Mouse (Mus musculus) kidney, adult 8-10 months (tissue): Measurements from ENCODE around the gene Dpf1.

ENCODE experiments used
- DNase-seq, 2 experiments: peaks; one replicate each; pipeline ENCODE4 v3.0.0; 2022

Dpf1 gene

DNA sequence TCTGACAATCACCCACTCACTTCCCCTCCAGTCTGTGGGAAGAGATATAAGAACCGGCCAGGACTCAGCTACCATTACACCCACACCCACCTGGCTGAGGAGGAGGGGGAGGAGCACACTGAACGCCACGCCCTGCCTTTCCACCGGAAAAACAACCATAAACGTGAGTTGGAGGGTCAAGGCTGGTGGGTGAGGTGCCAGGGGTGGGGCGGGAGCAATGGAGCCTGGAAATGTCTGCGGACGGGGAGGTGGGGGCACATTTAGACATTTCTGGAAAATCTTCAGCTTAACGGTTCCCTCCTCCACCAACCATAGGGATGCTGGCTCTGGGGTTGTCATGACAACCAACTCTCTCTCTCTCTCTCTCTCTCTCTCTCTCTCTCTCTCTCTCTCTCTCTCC lies 9.3 kb downstream of the Dpf1 start:
- no peak for DNase-seq

DNA sequence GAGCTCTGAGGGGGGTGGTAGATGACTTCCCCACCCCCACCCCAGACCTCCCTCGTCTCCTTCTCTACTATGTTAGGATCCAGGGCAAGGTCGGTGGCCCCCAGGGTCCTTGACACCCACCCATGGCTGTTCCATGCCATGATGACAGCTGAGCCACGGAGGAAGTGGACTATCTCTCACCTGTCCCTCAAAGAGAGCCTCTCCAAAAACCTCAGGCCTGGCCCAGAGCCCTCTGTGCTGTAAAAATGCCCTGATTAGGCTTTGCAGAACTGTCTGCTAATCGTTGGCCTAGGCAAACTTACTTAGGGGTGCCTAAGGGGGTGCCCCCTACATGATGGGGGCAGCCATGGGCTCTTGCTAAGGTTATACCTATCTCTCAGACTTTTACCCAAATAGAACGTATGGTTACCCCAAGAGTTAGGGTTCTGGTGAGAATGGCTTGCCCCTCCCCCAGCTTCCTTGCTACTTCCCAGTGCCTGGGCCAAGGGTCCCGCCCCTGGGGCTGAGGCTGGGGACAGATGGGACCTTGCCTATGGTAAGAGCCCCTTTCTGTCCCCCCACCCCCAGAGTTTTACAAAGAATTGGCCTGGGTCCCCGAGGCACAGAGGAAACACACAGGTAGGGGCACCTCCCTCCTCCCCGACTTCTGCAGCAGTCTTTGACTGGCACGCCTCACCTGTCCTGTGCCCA lies 10.0 kb downstream of the Dpf1 start:
- no peak for DNase-seq

DNA sequence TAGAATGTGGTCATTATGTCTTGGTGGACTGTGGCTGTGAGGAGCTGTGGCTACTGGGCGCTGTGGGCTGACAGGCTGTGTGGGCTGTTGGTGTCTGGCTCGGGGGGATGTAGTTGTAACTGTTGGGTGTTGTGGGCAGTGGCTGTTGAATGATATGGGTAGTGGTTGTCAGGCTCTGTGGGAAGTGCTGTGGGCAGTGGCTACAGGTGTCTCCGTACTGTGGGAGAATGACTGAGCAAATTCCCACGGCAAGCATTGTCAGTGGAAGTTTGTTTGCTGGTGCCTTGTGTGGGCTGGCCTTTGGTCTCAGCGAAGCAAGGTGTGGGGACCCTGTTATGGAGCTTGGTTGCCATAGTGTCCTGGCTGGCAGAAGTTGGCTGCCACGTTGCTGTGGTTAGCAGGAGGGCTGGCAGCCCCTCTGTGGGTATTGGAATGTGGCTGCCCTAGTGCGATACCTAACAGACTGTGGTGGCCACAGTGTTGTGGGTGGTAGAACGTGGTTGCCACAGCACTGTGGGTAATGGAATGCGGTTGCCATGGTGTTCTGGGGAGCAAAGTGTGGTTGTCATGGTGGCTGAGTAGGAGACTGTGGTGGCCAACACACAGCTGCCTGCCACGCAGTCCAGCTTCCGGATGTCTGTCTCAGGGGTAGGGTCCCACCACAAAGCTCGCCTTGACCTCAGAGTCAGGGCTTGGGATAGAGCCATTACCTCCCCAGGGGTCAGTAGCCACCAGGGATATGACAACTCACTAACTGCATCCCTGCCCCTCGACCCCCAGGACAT lies 11.3 kb downstream of the Dpf1 start:
- DNase-seq: no peak

DNA sequence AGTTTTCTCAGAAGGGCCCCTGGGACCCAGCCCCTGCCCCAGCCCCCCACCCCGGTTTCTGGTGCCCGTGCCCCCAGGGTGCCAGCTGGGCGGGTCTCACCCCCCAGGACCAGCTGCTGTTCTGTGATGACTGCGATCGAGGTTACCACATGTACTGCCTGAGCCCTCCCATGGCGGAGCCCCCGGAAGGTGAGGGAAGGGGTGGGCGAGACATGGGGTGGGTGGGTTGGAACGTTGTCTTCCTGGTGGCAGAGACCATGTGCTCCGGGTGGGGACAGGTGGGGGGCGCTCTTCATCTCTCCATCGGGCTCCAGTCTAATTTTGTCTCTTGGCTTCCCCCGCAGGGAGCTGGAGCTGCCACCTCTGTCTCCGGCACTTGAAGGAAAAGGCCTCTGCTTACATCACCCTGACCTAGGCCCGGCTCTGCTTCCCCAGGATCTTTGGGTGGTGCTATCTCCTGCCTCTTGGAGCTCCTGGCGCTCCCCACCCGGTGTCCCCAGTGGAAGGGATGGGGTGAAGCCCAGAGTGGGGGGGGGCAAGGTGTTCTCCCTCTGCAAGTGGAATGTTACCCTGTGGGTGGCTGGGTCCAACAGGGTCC lies 12.5 kb downstream of the Dpf1 start:
- no peak for DNase-seq

DNA sequence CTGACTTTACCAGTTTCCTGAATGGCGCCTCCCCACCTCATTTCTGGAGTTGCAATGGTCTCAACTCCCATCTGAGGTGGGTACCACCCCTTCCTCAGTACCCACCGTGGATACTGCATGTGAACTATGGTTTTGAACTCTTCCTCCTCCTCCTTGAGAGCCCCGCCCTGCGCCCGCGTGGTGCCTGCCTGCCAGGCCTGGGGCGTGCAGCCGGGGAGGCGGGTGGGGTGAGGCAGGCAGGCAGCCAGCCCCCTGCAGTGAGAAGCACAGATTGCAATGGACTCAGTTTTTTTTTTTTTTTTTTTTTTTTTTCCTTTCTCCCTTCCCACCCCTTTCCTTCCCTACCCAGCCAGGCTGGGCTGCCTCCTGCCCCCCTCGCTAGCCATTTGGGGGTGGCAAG lies 13.2 kb downstream of the Dpf1 start:
- no peak for DNase-seq

DNA sequence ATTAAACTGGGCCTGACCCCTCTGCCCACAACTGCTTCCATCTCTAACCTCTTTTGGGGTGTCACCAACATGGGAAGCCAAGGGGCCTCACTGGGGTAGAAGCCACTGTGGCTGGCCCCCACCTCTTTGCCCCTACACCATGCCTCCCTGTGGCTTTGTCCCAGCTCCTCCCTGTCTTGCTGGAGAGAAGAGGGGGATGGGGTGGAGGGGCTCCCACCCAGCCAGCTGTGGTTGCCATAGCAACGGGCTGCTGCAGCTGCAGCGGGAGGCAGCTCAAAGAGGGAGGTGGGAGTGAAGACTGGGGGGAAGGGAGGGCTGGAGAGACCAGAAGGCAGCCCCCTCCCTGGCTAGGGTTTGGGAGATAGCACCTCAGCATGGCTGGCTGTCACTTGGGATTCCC lies 13.8 kb downstream of the Dpf1 start:
- DNase-seq: no peak

DNA sequence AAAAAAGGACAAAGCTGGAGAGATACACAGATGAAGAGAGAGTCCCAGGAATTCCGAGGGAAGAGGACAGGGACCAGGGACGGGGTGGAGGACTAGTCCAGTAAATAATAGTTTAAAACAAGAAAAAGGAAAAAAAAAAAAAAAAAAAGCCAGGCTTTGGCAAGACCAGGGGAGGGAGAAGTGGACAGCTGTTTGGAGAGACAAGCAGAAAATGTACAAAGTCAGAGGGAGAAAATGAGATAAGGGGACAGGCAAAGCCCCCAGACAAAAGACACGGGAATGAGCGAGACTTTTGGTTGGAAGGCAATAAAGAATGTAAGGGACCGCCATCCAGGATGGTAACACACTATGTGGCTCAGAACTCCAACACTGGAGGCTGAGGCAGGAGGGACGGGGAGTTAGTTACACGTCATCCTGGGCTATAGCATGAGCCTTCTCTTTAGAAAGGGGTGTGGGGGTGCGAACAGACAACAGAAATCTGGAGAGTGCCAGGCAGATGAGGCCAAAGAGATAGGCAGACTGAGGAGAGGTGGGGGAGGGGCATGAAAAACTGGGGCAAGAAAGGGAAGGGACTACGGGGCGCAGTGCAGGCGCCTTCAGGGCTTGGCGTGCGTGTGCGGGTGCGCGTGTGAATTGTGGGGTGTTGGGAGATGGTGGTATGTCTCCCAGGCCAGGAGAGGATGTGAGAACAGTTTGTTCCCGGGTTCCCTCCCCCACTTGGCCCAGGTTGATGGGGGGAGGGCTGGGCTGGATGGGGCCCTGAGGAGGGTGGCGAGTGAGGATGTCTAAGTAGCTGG lies 14.6 kb downstream of the Dpf1 start:
- DNase-seq: no peak

DNA sequence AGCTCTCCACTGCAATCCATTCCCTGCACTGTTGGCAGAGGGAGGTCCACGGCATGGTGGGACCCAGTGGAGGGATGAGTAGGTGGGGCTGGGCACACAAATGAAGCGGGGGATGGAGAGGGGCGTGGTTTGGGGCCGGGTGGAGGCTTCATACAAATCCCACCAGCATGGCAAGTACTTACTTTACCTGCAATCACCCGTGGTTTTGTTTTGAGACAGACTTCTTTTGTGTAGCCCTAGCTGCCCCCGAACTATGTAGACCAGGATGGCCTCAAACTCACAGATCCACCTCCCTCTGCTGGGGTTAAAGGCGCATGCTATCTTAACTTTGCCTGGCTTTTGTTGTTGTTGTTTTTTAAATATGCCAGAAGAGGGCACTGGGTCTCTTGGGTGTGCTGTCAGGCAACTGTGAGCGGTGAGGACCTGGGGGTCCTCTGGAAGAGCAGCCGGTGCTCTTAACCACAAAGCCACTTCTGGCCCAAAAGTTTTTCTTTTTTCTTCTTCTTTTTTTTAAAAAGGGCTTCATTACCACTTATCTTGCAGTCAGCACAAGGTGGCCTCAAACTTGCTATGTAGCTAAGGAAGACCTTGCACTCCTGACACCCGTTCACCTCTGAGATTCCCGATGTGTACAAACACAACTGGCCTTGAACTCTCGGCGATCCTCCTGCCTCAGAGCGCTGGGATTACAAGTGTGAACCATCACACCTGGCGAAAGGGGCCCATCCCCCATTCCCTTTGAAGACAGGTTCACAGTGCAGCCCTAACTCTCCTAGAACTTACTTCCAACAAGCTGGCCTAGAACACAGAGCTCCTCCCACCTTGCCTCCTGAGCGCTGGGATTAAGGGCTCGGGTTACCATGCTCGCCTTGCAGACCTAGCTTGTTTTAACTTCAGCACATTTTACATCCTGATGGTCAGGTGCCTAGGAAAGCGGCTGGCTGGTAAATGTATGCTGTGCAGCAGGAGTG lies 15.9 kb downstream of the Dpf1 start:
- no peak for DNase-seq

DNA sequence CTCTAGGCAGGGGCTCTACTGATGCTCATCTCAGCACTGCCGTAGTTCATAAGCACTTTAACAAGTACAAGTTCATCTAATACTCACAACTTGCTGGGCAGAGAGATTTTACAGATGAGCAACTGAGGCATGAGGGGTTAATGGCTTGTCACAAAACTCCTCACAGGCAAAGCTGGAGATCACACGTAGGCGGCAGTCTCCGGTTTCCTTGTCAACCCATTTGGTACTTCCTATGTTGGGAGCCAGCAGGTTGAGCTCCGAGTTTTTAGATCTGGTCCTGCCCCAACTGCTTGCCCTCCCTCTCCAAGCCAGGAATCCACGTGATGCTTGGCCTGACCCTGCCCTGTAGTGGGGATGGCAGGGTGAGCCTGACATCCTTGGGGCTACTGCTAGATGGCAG lies 23.3 kb downstream of the Dpf1 start:
- no peak for DNase-seq

DNA sequence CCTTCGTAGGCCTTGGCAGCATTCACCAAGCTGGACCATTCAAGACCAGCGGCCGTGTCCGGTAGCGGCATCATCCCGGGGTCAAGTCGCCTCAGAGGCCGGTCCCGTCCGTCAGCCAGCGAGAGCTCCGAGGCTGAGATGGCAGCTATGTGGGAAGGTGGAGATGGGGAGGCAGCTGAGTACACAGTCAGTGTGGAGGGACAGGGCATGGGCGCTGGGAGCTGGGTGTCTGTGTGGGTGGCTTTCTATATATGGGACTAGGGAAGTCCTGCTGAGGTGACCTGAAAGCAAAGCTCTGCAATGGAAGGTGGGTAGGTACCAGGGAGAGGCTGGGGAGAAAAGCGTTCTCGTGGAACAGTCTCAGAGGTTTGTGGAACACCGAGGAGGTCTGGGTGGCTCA lies 25.2 kb downstream of the Dpf1 start:
- DNase-seq: no peak

DNA sequence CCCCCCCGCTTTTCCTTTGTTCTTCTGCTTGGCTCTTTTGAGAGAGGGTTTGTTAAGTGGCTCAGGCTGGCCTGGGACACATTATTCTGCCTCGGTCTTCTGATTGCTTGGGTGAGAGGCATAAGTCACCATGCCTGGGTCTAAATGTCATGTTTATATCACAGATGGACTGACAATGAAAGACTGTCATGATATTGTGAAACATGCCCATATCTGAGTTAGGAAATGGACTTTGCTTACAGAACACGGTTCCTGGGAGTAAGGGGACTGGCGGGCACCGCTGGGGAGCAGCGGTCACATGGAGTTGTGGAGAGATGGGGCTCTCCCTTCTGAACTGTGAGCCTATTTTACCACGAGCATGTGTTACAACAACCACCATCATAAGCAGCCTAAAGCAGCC lies 30.4 kb downstream of the Dpf1 start:
- DNase-seq: no peak

DNA sequence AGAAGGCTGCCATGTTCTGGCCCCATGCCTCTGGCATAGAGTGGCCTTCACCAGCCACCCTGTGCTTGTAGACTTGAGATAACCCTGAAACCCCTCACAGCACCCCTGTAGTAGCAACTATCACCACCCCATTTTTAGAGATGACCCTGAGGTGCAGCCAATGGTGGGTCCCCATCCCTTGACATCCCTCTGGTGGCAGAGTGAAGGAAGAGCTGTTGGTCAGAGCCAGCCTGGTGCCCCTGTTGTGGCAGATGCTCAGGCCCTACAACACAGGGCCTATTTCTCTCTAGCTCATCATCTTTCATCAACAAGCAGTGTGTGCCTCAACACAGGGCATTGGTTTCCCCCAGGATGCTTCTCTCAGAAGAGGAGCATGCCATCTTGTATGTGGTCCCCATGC lies 31.5 kb downstream of the Dpf1 start:
- no peak for DNase-seq

DNA sequence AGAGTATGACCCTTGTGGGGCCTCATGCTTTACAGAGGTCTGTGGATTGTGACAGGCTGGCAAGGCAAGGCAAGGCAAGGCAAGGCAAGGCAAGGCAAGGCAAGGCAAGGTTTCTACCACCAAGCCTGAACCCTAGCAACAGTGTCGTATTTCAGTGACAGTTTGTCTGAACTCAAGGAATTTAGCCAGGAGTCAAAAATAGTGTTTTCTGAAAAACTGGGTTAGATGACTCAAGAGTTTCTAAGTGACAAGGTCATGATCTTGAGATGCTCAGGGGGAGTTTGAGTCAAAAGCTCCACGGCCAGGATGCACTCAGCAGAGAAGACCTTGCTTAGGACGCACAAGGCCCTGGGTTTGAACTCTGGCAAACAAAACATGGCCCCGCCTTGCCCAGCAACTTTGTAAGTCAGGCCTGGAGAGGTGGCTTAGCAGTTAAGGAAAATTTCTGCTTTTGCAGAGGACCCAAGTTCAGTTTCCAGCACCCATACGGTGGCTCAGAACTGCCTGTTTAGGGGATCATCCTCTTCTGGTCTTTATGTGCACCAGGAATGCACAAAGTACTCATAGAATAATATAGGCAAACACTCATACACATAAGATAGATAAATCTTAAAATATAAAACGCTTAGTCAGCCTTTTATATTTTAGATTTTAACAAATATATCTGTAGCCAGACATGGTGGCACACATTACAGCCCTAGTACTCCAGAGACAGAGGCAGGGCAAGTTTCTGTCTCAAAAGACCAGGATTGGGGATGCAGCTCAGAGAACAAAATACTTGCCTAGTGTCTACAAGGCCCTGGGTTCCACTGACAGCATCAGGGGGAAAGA lies 32.3 kb downstream of the Dpf1 start:
- no peak for DNase-seq

DNA sequence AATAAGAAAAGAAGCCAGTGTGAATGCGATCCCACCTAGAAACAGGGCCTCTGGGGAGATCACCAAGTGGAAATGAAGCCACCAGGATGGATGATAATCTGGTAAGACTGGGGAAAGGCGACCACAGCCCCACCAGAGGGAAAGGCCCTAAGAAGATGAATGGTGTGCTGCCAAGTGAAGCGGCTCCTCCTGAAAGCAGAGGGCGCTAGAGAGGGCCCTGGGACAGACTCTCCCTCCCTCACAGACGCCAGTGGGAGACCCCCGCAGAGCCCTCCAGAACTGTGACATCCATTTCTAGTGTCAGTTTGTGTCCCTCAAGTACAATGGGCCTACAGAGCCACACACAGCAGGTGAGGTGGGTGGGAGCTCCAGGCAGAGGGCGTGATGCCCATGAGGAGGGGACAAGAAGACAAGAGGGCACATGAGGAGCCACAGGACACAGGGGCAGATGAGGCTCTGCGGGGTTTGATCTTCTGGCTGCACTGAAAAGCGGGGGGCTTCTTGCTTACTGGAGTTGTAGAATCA lies 33.1 kb downstream of the Dpf1 start:
- DNase-seq: no peak

DNA sequence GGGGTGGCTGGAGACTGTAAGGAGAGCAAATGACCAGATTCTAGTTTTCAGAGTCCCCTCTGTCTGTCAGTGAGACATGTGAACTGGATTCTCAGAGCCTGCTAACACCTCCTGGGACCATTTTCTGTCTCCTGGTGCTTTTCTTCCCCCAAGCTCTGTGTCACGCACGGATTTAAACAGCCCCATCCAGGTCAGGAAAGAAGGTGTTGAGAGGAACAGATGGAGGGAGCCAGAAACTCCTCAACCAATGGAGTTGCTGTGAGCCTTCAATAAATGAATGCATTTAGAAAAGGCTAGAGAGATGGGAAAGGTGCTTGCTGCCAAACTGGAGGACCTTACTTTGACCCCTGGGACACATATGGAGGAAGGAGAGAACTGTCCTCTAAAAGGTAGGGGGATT lies 34.0 kb downstream of the Dpf1 start:
- DNase-seq: no peak

DNA sequence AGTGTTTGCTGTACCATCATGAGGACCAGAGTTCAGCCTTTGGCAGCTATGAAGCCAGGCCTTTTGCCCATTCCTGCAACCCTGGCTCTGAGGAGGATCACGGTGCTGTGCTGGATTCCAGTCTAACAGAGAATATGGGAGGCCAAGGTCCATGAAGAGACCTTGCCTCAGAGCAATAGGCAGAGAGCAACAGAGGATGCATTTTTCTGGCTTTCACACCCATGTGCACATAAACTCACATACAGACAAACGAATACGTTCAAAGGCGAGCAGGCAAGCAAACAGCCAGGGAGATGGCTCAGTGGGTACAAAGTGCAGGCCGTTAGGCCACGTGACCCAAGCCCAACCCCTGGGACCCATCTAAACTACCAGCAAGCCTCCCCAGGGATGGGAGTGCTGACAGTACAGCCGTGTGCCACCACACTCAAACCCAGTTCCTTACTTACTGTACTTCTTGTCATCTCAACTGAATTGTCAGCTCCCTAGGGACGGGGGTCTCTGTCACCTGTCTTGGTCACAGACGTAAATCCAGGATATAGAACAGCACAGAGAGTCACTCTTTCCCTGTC lies 34.7 kb downstream of the Dpf1 start:
- peak; percentile 26 to 54 for DNase-seq

DNA sequence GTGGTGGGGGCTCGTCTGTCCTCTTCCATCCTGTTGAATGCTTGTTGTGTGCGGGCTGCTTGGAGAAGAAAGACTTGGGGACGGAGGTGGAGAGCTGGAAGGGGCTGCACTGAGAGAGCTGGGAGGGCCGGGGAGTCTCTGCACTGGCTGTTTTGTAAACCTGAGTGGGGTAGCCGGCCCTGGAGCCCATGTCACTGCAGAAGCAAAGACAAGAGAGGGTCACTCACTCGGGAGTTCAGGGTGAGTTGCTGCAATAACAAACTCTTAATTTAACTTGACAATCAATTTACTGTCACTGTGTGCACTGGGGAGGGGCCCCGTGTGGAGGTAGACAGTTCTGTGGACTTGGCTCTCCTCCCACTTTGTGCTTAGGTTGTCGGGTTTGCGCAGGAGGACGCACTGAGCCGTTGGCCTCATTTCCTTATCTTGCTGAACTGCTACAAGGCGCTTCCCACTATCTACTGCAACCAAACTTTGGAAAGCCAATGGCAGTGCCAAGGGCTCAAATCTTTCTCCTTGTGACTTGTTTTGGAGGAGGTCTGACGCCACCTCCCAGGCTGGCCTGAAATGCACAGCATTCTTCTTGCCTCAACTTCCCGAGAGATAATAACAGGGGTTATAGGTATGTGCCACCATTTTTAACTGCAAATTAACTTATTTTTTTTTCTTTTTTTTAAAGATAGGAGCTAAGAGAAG lies 35.4 kb downstream of the Dpf1 start:
- no peak for DNase-seq

DNA sequence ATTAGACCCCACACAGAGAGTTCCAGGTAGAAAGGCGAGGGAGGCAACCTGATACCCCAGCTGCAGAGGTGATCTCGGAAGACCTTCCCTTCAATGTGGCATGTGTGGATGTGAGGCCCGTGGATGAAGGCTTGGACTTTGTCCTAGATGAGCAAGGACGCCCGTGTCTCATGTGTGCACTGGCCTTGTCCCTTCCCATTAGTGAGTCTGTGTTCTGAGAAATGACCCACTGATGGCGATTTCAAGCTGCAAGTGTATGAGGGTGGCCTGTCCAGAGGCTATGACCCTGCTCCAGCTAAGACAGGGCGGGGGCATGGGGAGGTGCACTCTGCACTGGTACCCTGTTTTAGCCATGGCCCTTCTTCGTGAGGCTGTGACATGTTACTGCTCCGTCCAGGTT lies 36.5 kb downstream of the Dpf1 start:
- no peak for DNase-seq

DNA sequence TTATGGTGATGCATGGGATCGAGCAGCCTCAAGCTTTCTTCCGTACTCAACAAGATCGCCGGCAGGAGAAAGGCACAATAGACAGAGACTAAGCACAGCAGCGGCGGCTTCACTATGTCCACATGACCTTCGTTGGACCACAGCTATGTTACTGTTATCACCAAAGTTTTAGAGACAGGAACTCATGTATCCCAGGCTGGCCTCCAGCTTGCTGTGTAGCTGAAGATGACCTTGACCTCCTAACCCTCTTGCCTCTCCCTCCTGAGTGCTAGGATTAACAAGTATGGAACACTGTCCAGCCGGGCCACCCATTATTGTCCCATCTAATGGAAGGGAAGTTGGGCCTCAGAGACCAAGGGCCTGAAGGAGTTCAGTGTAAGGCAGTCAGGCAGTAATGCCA lies 37.1 kb downstream of the Dpf1 start:
- DNase-seq: no peak

DNA sequence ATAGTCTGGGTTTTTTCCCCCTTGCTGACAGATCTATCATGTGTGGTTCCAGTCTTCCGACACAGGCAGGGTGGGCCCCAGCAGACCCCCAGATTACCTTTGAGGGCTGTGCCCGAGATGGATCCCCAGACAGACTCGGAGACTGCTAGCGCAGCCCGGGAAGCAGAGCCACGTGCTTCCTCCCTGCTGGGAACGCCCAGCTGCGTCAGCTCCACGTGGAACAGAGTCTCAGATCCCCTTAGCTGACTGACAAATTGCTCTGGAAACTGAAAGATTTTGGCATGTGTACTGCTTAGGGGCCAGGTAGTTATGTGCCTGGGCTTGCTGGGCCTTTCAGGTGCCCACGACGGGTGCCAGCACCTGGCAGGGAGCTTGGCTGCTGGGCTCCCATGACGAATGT lies 38.0 kb downstream of the Dpf1 start:
- DNase-seq: no peak
